Mouse (Mus musculus): ENCODE data around the gene Hist1h4a.
"Not testable (repeated sequence)": the region's sequence is repeated elsewhere in the genome, so short reads cannot be mapped to it uniquely, and the experiment has no call there.

The Hist1h4a gene

DNA sequence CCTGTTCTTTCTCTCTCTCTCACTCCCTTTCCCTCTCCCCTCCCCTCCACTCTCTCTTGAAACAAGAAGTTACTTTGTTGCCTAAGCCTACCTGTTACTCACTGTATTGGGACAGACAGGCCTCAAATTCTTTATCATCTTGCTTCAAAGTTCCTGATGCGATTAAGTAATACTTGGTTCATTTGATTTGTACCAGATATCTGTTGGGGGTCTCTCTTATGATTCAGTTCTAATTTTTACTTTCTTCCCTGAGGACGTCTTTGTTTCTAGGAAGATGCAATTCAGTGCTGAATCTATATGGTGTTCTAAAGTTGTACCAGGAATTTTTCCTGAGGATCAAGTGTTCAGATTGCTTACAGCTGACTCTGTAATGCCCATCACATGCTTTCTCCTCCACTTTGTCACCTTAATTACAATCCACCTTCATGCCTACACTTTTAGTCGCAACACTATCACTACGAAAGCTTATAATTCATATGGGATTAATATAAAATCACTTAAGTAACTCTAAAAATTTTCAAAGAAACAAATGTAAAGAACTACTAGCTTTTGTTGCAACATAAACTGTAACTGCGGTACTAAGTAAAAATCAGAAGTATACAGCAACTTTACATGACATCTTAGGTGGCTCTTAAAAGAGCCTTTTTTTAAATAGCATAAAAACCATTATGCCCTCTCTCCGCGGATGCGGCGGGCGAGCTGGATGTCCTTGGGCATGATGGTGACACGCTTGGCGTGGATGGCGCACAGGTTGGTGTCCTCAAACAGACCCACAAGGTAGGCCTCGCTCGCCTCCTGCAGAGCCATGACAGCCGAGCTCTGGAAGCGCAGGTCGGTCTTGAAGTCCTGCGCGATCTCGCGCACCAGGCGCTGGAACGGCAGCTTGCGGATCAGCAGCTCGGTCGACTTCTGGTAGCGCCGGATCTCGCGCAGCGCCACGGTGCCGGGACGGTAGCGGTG lies 16.3 kb downstream of the Hist1h4a start:
- in situ Hi-C loops (cut with MboI, MseI) = no loop called here

GRCm38 (mm10) chr13:23743963-23744362 lies 17.1 kb downstream of the Hist1h4a start:
- in situ Hi-C loops (cut with MboI, MseI) = no loop called here

- in situ Hi-C loops (cut with MboI, MseI) = no loop called here
These were observed 17.8 kb downstream of the Hist1h4a start for GRCm38 (mm10) chr13:23743215-23743614.

DNA sequence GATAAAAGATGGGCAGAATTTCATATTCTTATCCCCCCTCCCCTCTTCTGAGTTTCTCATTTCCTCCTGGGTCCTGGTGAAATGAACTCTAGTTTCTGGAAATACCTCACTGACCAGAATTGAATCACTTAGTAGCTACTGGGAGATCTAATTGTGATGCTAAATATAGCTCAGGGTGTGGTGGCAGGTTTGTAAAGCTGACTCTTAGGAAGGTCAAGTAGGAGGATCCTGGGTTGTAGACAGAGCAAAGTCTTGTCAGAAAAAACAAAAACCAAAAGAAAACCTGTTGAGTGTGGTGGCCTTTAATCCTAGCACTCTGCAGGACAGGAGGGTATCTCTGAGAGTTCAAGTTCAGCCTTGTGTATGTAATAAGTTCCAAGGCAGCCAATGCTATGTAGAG lies 19.0 kb downstream of the Hist1h4a start:
- in situ Hi-C loops (cut with MboI, MseI) = no loop called here

GRCm38 (mm10) chr13:23740910-23741309 lies 20.1 kb downstream of the Hist1h4a start:
- in situ Hi-C loops (cut with MboI, MseI) = no loop called here

DNA sequence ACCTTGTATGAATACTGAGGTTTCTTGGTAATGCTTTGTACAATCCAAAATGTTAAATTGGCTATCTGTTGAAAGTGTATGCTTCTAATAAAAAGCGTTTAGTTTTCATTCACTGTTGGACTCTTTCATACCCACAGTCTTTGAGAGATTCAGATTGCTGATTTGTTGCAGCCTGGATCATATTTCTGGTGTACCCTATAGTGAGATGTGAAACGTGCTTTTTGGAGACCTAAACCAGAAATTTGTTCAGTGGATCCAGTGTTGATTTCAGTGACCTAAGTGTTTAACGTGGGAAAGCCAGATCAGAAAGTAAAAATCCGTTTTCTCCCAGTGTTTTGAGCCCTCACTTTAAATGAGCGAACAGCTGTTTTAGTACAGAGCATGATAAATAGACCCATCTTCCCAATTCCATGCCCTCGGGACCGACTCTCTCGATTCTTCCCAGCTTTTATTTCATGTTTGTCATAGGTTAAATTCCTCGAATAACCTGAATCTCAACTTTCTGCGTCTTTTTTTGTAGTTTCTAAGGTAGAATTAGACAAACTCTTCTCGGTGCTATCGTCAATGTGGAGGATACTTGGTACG lies 20.7 kb downstream of the Hist1h4a start:
- in situ Hi-C loops (cut with MboI, MseI) = no loop called here

DNA sequence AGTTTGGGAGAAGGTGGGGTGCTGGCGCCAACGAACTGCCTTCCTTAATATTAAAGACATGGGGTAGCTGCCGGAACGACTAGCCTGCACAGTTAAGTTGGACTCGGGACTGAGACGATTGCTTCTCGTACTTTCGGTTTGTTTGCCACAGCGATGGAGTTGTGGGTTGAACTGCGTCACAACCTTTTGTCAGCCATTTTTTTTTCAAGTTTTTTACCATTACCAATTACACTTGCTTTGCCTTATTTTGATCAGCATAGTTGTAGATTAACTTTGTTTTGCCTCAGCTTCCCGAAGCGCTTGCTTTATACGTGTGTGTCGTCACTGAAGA lies 21.1 kb downstream of the Hist1h4a start:
- in situ Hi-C loops (cut with MboI, MseI) = no loop called here

- in situ Hi-C loops (cut with MboI, MseI) = no loop called here
These were observed 21.7 kb downstream of the Hist1h4a start for GRCm38 (mm10) chr13:23739069-23739921.

GRCm38 (mm10) chr13:23738677-23739068 lies 22.4 kb downstream of the Hist1h4a start, which contains the start of gene Hist1h1c:
Gene Hist1h1c, plus strand, starts transcription at chr13:23738808.
- in situ Hi-C loops (cut with MboI, MseI) = no loop called here

DNA sequence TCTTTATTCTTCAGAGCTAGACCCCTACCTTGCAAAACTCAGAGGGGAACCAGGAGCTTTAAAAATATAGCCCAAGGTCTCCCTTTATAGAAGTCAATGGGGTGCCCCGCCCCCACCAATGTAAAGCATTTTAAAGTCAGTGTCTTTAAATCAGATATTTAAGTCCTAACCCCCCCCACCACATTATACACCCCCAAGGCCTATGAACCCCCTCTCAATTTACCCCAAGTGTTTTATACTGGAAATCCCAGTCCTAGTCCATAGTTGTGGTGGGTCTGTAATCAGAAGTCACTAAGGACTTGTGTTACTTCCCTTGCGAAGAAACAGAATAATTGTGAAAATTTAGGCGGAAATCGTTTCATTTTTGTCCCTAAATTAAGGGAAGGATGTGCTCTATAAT lies 23.0 kb downstream of the Hist1h4a start:
- in situ Hi-C loops (cut with MboI, MseI) = no loop called here

DNA sequence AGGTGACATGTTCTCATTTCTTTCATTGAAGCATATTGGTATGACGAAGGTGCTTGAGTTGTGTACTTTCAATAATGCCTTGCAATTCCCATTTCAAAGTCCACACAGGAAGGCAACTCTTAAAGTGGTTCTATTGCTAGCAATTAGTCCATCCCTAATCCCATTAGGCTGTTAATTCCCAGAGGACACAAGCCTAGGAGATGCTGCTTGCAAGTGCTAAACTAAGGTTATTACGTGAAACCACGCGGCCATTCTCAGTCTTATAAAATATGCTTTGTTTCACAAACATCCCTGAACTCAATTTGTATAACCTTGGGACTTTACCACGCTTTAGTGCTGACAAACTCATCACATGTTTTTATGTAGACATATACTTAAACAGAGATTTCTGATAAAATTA lies 23.9 kb downstream of the Hist1h4a start:
- in situ Hi-C loops (cut with MboI, MseI) = no loop called here

DNA sequence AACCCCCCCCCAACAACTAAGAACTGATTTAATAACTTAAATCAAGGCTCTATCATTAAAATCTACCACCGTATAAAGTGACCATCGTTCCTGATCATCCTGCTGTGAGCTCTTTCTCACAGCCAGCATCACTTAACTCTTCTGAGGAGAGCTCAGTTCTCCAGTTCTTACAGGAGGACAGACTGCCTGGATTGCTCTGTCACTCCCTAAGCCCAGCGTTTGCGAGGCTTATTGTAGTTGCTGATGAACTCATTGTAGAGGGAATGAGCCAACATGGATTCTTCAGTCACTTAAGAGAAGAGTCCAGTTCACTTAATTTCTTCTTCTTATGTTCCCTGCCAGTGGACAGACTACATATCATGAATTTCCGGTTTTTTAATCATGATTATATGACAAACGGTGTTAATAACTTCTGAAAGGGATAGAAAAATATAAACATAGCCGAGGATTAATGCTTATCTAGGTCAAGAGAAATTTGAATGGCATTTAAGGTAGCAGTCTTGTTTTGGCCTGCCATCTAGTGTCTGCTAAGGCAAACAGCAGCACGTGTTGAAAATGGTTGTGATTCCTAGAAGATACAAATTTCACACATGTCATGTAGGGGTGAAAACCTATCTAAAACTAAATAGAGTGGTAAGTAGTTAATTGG lies 28.8 kb downstream of the Hist1h4a start:
- in situ Hi-C loops (cut with MboI, MseI) = loop anchor here (5.0 kb wide), 1 partner anchor 35 kb away; the partner anchor contains the start of genes Hist1h1t and Hist1h4c

GRCm38 (mm10) chr13:23730479-23730878 lies 30.6 kb downstream of the Hist1h4a start:
- in situ Hi-C loops (cut with MboI, MseI) = loop anchor here (5.0 kb wide), 1 partner anchor 33 kb away; the partner anchor contains the start of genes Hist1h1t and Hist1h4c

DNA sequence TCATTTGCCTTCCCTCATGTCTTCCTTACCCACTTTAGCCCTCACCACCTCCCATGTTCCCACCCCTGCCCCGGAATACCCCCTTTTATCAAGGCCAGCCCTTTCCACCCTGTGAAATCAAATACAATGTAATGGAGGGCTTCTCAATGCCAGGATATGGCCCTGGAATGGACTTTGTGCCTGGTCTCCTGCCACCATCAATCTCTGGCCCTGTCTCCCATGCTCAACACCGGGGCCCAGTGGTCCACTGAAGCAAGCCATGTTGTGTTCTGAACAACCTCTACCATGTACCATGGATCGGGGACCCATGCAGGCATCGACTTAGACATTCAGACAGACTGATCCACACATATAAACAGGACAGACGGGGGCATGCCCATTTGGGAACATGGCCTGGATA lies 31.3 kb downstream of the Hist1h4a start:
- in situ Hi-C loops (cut with MboI, MseI) = loop anchor here (5.0 kb wide), 1 partner anchor 32 kb away; the partner anchor contains the start of genes Hist1h1t and Hist1h4c

DNA sequence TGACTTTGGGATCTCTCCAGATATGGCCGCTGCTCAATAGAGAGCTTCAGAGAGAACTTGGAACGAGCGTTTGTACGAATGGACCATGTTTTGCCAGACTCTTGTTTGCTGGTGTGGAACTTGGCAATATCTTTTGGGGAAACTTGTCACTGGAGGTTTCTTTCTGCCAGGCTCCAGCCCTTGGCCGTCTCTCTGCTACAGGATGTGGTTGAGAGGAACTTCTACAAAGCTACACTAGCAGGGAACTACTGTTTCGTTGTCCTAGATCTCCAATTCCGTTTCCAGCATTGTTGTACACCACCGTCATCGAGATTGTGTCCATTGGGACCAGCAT lies 31.9 kb downstream of the Hist1h4a start:
- in situ Hi-C loops (cut with MboI, MseI) = no loop called here

DNA sequence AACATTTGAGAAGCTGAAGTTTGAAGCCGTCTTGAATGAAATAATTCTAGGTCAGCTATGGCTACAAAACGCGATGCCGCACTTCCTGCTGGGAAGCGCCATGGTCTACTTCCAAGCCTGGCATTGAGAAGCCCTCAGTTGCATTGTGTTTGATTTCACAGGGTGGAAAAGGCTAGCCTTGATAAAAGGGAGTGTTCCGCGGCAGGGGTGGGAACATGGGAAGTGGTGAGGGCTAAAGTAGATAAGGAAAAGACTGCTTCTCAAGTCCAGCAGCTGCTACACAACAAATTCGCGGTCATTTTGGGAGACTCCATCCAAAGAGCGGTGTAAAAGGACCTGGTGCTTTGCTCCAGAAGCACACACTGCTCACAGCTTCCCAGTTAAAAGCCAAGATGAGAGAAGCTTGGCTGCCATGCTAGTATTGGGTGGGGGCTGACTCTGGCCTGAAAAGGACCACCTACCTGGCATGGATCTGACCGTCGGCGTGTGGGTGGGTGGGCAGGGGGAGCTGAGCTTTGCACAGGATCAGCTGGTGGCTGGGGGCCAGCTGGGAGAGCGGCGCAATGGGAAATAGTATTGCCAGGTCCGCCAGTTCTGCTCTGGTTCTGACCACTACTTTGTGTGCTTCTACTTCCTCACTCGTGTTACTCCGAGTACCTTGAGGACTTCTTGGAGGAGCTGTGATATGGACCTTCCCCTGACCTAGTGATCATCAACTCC lies 32.4 kb downstream of the Hist1h4a start:
- in situ Hi-C loops (cut with MboI, MseI) = no loop called here

- in situ Hi-C loops (cut with MboI, MseI) = no loop called here
These were observed 35.8 kb downstream of the Hist1h4a start for GRCm38 (mm10) chr13:23725213-23725612.

GRCm38 (mm10) chr13:23724239-23724638 lies 36.8 kb downstream of the Hist1h4a start:
- in situ Hi-C loops (cut with MboI, MseI) = no loop called here

GRCm38 (mm10) chr13:23717593-23718245 lies 43.3 kb downstream of the Hist1h4a start:
- in situ Hi-C loops (cut with MboI, MseI) = not testable (repeated sequence)

GRCm38 (mm10) chr13:23717176-23717575 lies 43.9 kb downstream of the Hist1h4a start:
- in situ Hi-C loops (cut with MboI, MseI) = no loop called here

Measured in T-helper 2 cell (primary cell).